Mouse (Mus musculus): ENCODE measurements around the gene Ssx2ip. TPM values are rescaled to one million over a fixed set of nuclear protein-coding genes. Genes with fewer than 3 reads are reported as not detected.
A peak's percentile ranks its signal among the peaks of the same experiment; 100 is the strongest.

Ssx2ip gene
- polyA plus RNA-seq, 1 experiment from 2014 or later, result 35.8 TPM

GRCm38 (mm10) chr3:146447156-146447555 is 42.7 kb downstream of the Ssx2ip start:
- no peak for DNase-seq (ENCODE audit: low spot score)
- 90% methylated on average over 5 of the region's 5 CpGs for WGBS
- Histone ChIP-seq H3K36me3 (peaks cover 10% of the 10 kb centered on the region; the same call in 1 of the 2 replicates), H3K4me3 (no peak overlapping the region), H3K9me3 (no peaks in the 10 kb centered on the region), H3K27me3 (ENCODE audit: insufficient read depth, poor library complexity, severe bottlenecking) (no peaks in the 10 kb centered on the region), H3K27ac (no peak overlapping the region), H3K4me1 (peaks cover 26% of the 10 kb centered on the region)

DNA sequence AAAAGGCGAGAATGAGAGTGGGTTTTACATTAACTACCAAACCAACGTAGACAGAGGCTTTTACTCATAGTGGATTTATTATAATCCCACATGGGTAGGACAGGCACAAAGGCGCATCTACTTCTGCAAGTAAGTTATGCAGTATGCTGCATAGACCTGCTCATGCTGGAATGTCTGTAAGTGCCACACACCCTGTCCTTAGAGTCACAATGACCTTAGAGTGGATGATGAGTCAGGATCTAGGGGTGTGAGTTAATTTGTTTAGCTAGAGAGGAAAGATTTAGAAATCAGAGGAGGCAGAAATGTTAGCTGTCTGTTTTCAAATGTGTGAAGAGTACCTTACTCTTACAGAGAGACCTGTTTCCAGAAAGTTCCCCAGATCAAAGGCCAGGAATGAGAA is 43.2 kb downstream of the Ssx2ip start:
- Histone ChIP-seq H3K4me1 (peaks cover 26% of the 10 kb centered on the region), H3K4me3 (no peak overlapping the region), H3K36me3 (peaks cover 10% of the 10 kb centered on the region; the same call in 1 of the 2 replicates), H3K27ac (no peak overlapping the region), H3K27me3 (ENCODE audit: insufficient read depth, poor library complexity, severe bottlenecking) (no peaks in the 10 kb centered on the region), H3K9me3 (no peaks in the 10 kb centered on the region)
- no peak for DNase-seq (ENCODE audit: low spot score)
- WGBS, result 93% methylated on average over 3 of the region's 3 CpGs

DNA sequence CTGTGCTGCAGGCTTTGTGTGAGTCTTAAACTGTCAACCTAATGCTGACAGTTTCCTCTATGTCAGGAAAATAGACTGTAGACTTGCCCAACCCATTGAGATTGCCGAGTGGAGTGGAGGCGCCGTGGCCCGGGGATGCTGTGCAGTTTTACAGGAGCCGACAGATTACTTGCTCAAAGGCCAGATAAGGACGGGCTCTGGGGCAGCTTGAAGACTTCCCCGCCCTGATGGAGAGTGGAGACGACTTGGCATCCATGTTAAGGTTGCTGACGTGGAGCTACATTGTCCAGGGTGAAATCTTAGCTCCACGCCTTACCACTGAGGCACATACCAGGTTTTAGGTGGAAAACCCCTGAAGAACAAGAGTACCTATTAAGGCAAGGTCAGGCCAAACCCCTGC is 43.9 kb downstream of the Ssx2ip start:
- Histone ChIP-seq H3K9me3 (no peaks in the 10 kb centered on the region), H3K4me3 (no peak overlapping the region), H3K27ac (peak overlapping the region; percentile 32; the same call in 1 of the 2 replicates), H3K27me3 (ENCODE audit: insufficient read depth, poor library complexity, severe bottlenecking) (no peaks in the 10 kb centered on the region), H3K4me1 (peaks cover 26% of the 10 kb centered on the region), H3K36me3 (peaks cover 10% of the 10 kb centered on the region; the same call in 1 of the 2 replicates)
- 41% methylated on average over 10 of the region's 10 CpGs for WGBS
- DNase-seq (ENCODE audit: low spot score), result no peak

DNA sequence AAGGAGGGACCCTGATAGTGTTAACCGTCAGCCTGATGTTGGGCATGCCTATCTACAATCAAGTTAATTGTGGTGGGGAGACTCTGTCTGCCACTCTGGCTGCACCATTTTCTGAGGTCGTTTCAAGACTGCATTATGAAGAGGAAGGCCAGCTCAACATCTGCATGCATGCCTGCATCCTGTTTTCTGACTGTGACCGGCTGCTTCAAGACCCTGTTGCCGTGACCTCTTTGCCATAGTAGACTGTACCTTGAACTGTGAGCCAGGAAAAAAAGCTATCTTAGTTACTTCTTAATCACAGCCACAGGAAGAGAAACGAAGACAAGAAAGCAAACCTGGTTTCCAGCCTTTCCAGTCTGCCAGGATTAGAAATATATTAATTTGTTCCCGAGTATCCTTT is 44.5 kb downstream of the Ssx2ip start:
- Histone ChIP-seq H3K9me3 (no peaks in the 10 kb centered on the region), H3K27me3 (ENCODE audit: insufficient read depth, poor library complexity, severe bottlenecking) (no peaks in the 10 kb centered on the region), H3K4me3 (no peak overlapping the region), H3K36me3 (peaks cover 10% of the 10 kb centered on the region; the same call in 1 of the 2 replicates), H3K27ac (no peak overlapping the region), H3K4me1 (peaks cover 26% of the 10 kb centered on the region)
- 63% methylated on average over 6 of the region's 6 CpGs for WGBS
- DNase-seq (ENCODE audit: low spot score), result no peak

GRCm38 (mm10) chr3:146449745-146450250 is 45.4 kb downstream of the Ssx2ip start, which contains the start of gene Ctbs:
Ctbs (plus strand) TSS chr3:146449795.
- peaks cover 26% of the 10 kb centered on the region for H3K4me1 ChIP-seq
- peaks cover 10% of the 10 kb centered on the region; the same call in 1 of the 2 replicates for H3K36me3 ChIP-seq
- 54% methylated on average over 9 of the region's 9 CpGs for WGBS
- no peaks in the 10 kb centered on the region for H3K27me3 ChIP-seq (ENCODE audit: insufficient read depth, poor library complexity, severe bottlenecking)
- peak within 1 kb of the TSS; percentile 72 for H3K4me3 ChIP-seq
- DNase-seq (ENCODE audit: low spot score), result no peak
- H3K9me3 ChIP-seq, result no peaks in the 10 kb centered on the region
- peak within 1 kb of the TSS; percentile 93 for H3K27ac ChIP-seq

GRCm38 (mm10) chr3:146450371-146450841 is 46.0 kb downstream of the Ssx2ip start:
- Histone ChIP-seq H3K36me3 (peaks cover 12% of the 10 kb centered on the region; the same call in 1 of the 2 replicates), H3K27me3 (ENCODE audit: insufficient read depth, poor library complexity, severe bottlenecking) (no peaks in the 10 kb centered on the region), H3K4me1 (peaks cover 26% of the 10 kb centered on the region), H3K4me3 (peak overlapping the region; percentile 72), H3K27ac (peak overlapping the region; percentile 93), H3K9me3 (no peaks in the 10 kb centered on the region)
- WGBS, result under 1% methylated on average over 29 of the region's 29 CpGs
- DNase-seq (ENCODE audit: low spot score), result peak; percentile 98

GRCm38 (mm10) chr3:146451375-146451774 is 46.9 kb downstream of the Ssx2ip start:
- no peak overlapping the region for H3K27ac ChIP-seq
- H3K27me3 ChIP-seq (ENCODE audit: insufficient read depth, poor library complexity, severe bottlenecking), result no peaks in the 10 kb centered on the region
- H3K9me3 ChIP-seq, result no peaks in the 10 kb centered on the region
- DNase-seq (ENCODE audit: low spot score), result no peak
- peaks cover 26% of the 10 kb centered on the region for H3K4me1 ChIP-seq
- H3K36me3 ChIP-seq, result peaks cover 7% of the 10 kb centered on the region; the same call in 1 of the 2 replicates
- 89% methylated on average over 5 of the region's 5 CpGs for WGBS
- no peak overlapping the region; the same call in 1 of the 2 replicates for H3K4me3 ChIP-seq

- Histone ChIP-seq H3K9me3 (no peaks in the 10 kb centered on the region), H3K4me1 (no peaks in the 10 kb centered on the region), H3K27ac (no peak overlapping the region), H3K27me3 (ENCODE audit: insufficient read depth, poor library complexity, severe bottlenecking) (no peaks in the 10 kb centered on the region), H3K4me3 (no peak overlapping the region), H3K36me3 (peaks cover 5% of the 10 kb centered on the region; the same call in 1 of the 2 replicates)
- no peak for DNase-seq (ENCODE audit: low spot score)
- WGBS, result 48% methylated on average over 2 of the region's 2 CpGs
These were observed 58.5 kb downstream of the Ssx2ip start for GRCm38 (mm10) chr3:146462939-146463338.

DNA sequence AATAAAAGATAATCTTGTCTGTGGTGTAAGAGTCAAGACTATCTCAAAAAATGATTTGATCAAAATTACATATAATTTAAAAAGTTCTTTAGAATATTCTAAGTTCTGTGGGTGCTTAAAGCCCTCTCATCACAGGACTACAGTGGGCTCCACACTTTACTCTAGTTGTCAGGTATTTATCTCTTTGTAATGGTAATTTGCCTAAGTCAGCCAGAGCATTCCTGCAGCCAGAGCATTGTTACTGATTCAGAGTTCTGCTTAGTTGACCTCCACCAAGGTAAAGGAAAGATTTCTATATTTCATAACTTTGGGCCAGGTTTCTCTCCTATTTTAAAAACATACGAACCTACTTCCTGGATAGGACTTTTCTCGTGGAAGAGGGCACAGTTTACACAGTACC is 64.8 kb downstream of the Ssx2ip start:
- WGBS, result 75% methylated on average over 2 of the region's 2 CpGs
- Histone ChIP-seq H3K4me3 (no peak overlapping the region), H3K27me3 (ENCODE audit: insufficient read depth, poor library complexity, severe bottlenecking) (no peaks in the 10 kb centered on the region)

DNA sequence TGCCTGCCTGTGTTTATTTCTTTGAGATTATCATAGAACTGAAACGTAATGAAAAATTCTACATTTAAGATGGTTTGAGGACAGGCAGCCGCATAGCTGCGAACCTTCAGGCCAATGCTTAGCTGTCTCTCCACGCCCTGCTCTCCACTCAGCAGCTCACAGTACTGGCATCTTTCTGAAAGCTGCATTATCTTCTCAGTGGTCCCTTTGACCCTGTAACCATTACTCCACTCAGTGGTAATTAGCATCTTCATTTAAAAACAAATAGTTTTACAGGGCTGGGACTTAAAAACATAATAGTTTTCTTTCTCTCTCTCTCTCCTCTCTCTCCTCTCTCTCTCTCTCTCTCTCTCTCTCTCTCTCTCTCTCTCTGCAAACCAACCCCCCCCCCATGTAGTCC is 68.2 kb downstream of the Ssx2ip start:
- Histone ChIP-seq H3K9me3 (no peaks in the 10 kb centered on the region), H3K36me3 (no peaks in the 10 kb centered on the region), H3K27ac (no peak overlapping the region), H3K4me1 (0 out of 2 replicates have a peak, but pooled peaks cover 3% of the 10 kb centered on the region), H3K27me3 (ENCODE audit: insufficient read depth, poor library complexity, severe bottlenecking) (no peaks in the 10 kb centered on the region), H3K4me3 (no peak overlapping the region)
- WGBS, result 67% methylated on average over 4 of the region's 4 CpGs
- no peak for DNase-seq (ENCODE audit: low spot score)

More for the DNA sequence above, 64.8 kb downstream of the Ssx2ip start:
- Histone ChIP-seq H3K4me1 (0 out of 2 replicates have a peak, but pooled peaks cover 3% of the 10 kb centered on the region), H3K27ac (no peak overlapping the region), H3K9me3 (no peaks in the 10 kb centered on the region), H3K36me3 (peaks cover 5% of the 10 kb centered on the region; the same call in 1 of the 2 replicates)
- no peak for DNase-seq (ENCODE audit: low spot score)

DNA sequence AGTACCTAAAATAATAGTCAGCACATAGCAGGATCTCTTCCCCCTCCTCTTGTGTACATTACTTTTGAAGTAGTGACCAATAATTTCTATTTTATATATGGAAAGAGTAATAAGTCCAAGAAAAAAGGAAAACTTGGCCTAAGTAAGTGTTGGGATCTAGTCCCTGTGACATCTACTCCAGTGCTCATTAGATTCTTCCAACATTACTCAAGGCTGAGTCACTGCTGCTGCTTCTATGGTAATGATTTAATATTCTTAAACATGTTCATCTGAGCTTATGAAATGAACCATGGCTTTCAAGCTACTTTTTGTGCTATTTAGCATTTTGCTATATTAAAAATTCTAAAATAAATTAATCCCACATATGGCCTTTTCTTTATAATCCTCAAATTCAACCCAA is 69.3 kb downstream of the Ssx2ip start:
- H3K27ac ChIP-seq, result no peak overlapping the region
- H3K4me1 ChIP-seq, result 0 out of 2 replicates have a peak, but pooled peaks cover 3% of the 10 kb centered on the region
- no peaks in the 10 kb centered on the region for H3K9me3 ChIP-seq
- no peak overlapping the region for H3K4me3 ChIP-seq
- DNase-seq (ENCODE audit: low spot score), result no peak
- H3K36me3 ChIP-seq, result no peaks in the 10 kb centered on the region
- no peaks in the 10 kb centered on the region for H3K27me3 ChIP-seq (ENCODE audit: insufficient read depth, poor library complexity, severe bottlenecking)

GRCm38 (mm10) chr3:146474428-146474827 is 70.0 kb downstream of the Ssx2ip start:
- H3K27ac ChIP-seq, result no peak overlapping the region
- H3K9me3 ChIP-seq, result no peaks in the 10 kb centered on the region
- H3K4me1 ChIP-seq, result 0 out of 2 replicates have a peak, but pooled peaks cover 3% of the 10 kb centered on the region
- H3K4me3 ChIP-seq, result no peak overlapping the region
- H3K27me3 ChIP-seq (ENCODE audit: insufficient read depth, poor library complexity, severe bottlenecking), result no peaks in the 10 kb centered on the region
- WGBS, result 88% methylated on average over 3 of the region's 3 CpGs
- DNase-seq (ENCODE audit: low spot score), result no peak
- H3K36me3 ChIP-seq, result no peaks in the 10 kb centered on the region

GRCm38 (mm10) chr3:146482044-146482443 is 77.6 kb downstream of the Ssx2ip start:
- Histone ChIP-seq H3K27me3 (ENCODE audit: insufficient read depth, poor library complexity, severe bottlenecking) (no peaks in the 10 kb centered on the region), H3K4me1 (no peaks in the 10 kb centered on the region), H3K9me3 (no peaks in the 10 kb centered on the region), H3K27ac (no peak overlapping the region), H3K4me3 (no peak overlapping the region), H3K36me3 (peaks cover 5% of the 10 kb centered on the region; the same call in 1 of the 2 replicates)
- 67% methylated on average over 2 of the region's 2 CpGs for WGBS
- DNase-seq (ENCODE audit: low spot score), result no peak
